Mouse (Mus musculus) limb, embryonic 15.5 days (tissue): ENCODE measurements around the gene Tex47. TPM values are rescaled to one million over a fixed set of nuclear protein-coding genes. Genes with fewer than 3 reads are reported as not detected.

Source experiments
- ATAC-seq: fragments of 200-750 bp; cut with Nextera tagmentation; 2 replicates; pipeline ENCODE4 v1.8.0; 2017; ENCODE audit warnings: low read depth, moderate TSS enrichment; ENCODE audit not compliant: insufficient number of reproducible peaks, low FRiP score, low TSS enrichment
- H3K27ac ChIP-seq: fragments of 300-500 bp; sonication (generic); 2 replicates; pipeline ENCODE4 v1.5.1; 2015; ENCODE audit warnings: moderate library complexity, mild to moderate bottlenecking, inconsistent platforms
- H3K27me3 ChIP-seq: fragments of 300-500 bp; sonication (generic); 2 replicates; pipeline ENCODE4 v1.6.1; 2015; ENCODE audit warnings: inconsistent platforms
- H3K36me3 ChIP-seq: fragments of 300-500 bp; sonication (generic); 2 replicates; pipeline ENCODE4 v1.6.1; 2015; ENCODE audit warnings: inconsistent platforms
- H3K4me1 ChIP-seq: fragments of 300-500 bp; sonication (generic); 2 replicates; pipeline ENCODE4 v1.6.1; 2015; ENCODE audit warnings: inconsistent platforms
- H3K4me2 ChIP-seq: fragments of 300-500 bp; sonication (generic); 2 replicates; pipeline ENCODE4 v1.6.1; 2015; ENCODE audit warnings: mild to moderate bottlenecking, inconsistent platforms
- H3K4me3 ChIP-seq: fragments of 300-500 bp; sonication (generic); 2 replicates; pipeline ENCODE4 v1.5.1; 2015; ENCODE audit warnings: mild to moderate bottlenecking, inconsistent platforms
- H3K9ac ChIP-seq: fragments of 300-500 bp; sonication (generic); 2 replicates; pipeline ENCODE4 v1.6.1; 2015; ENCODE audit warnings: inconsistent platforms
- H3K9me3 ChIP-seq: fragments of 300-500 bp; sonication (generic); 2 replicates; pipeline ENCODE4 v1.6.1; 2016; ENCODE audit warnings: inconsistent platforms
- WGBS: fragments of 180-500 bp; shearing (Covaris S2); methylation state at CpG from one replicate; pipeline ENCODE4 v1.1.7; 2015; 5-methylcytosine and 5-hydroxymethylcytosine counted together
- polyA plus RNA-seq: library from polyadenylated mRNA; unstranded; fragments of >200 nt; fragmentation: Nextera tagmentation; extraction: Ambion mirVana; gene quantifications from 2 replicates; pipeline ENCODE4 v1.2.1, GENCODE M21; 2015

Gene Tex47
- 0.07 and 0.13 TPM in 2 replicates for polyA plus RNA-seq

DNA sequence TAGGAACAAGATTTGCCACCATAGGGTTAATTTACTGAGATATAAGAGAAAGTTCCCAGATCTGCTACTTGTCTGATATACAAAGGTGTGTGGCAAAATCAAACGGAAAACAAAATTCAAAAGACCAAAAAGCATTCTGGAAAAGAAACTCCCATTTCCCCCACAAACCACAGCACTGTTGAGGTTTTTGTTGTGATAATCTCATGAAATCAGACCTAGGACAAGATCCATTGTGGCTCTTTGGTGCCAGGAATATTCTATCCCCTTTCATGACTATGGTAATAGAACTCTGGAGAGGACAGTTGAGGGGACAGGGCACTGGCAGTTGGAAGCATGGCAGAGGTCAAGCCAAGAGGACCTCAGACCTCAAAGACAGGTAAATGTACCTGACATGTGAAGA lies at the start of gene Tex47:
Gene Tex47 (plus strand): TSS at position 301 of the 400 bp plus-strand sequence.
- H3K4me3 ChIP-seq, result no peak within 1 kb of the TSS
- no peaks in the 10 kb centered on the region for H3K27me3 ChIP-seq
- no peak within 1 kb of the TSS for H3K27ac ChIP-seq
- no peaks in the 10 kb centered on the region for H3K4me1 ChIP-seq
- no peaks in the 10 kb centered on the region for H3K9me3 ChIP-seq
- H3K36me3 ChIP-seq, result no peaks in the 10 kb centered on the region
- no peak within 1 kb of the TSS for H3K4me2 ChIP-seq
- 64% methylated on average over 1 of the region's 1 CpGs for whole genome bisulfite sequencing
- no peak within 1 kb of the TSS for H3K9ac ChIP-seq
- ATAC-seq, result no peak

DNA sequence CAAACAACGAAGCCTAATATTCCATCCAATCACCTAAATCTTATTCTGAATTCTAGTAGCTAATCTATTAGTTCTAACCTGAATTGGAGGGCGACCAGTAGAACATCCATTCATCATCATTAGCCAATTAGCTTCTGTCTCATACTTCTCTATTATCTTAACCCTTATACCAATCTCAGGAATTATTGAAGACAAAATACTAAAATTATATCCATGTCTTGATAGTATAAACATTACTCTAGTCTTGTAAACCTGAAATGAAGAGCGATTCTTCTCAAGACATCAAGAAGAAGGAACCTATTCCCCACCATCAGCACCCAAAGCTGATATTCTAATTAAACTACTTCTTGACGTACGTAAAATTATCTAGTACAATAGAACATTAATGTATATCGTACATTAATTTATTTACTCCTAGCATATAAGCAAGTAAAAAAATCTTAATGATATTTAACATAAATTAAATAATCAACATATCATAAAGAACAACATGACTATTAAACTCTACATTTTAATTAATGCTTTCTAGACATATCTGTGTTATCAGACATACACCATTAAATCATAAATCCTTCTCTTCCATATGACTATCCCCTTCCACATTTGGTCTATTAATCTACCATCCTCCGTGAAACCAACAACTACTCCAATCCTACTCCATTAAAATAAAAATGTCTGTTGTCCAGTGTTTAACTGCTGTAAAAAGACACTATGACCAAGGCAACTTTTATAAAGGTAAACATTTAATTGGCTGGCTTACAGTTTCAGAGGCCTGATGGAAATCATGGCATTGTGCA lies 27.1 kb upstream of the Tex47 start:
- H3K4me2 ChIP-seq, result no peak overlapping the region
- H3K27ac ChIP-seq, result no peak overlapping the region
- H3K4me1 ChIP-seq, result no peaks in the 10 kb centered on the region
- no peaks in the 10 kb centered on the region for H3K27me3 ChIP-seq
- H3K9me3 ChIP-seq, result no peaks in the 10 kb centered on the region
- no peak overlapping the region for H3K4me3 ChIP-seq
- H3K36me3 ChIP-seq, result no peaks in the 10 kb centered on the region
- 87% methylated on average over 7 of the region's 7 CpGs for WGBS
- ATAC-seq, result no peak
- H3K9ac ChIP-seq, result no peak overlapping the region

DNA sequence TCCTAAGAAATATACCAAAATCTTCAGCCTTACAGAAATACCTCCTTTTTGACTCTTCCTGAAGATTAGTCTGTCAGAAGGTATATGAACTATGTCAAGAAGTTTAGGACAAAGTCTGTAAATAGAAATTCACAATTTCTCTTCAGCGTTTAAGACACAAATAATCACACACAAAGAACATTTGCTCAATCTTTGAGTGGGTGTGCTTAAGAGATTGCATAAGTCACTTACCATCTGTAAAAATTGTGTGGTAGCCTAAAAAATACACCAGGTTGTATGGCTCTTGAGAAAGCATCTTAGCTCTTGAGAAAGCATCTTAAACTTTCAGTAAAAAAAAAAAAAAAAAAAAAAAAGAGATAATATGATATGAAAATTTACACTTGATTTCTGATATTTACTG lies 19.6 kb upstream of the Tex47 start:
- Histone ChIP-seq H3K36me3 (no peaks in the 10 kb centered on the region), H3K4me2 (no peak overlapping the region), H3K27ac (no peak overlapping the region), H3K4me1 (no peaks in the 10 kb centered on the region), H3K9ac (no peak overlapping the region), H3K27me3 (no peaks in the 10 kb centered on the region), H3K4me3 (no peak overlapping the region), H3K9me3 (no peaks in the 10 kb centered on the region)
- WGBS, result 89% methylated on average over 1 of the region's 1 CpGs
- no peak for ATAC-seq

DNA sequence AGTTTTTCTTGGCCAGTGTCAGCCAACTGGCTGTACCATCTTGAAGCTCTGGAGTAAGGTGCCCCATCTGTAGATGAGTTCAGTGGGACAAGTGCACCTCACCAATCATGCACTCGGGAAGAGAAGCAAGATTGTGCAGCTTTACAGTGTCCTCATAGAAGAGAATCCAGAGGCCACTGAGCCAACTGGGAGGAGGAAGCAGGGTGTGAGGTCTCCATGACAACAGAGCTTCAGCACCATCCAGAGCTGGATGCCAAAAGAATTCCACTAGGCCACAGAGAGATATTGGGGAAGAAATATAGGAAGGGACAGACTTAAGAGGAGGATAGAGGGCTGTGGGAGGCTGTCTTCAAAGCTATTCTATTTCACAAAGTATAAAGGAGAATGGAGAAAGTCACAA lies 950 bp upstream of the Tex47 start:
- Histone ChIP-seq H3K4me3 (no peak overlapping the region), H3K36me3 (no peaks in the 10 kb centered on the region), H3K9me3 (no peaks in the 10 kb centered on the region), H3K27me3 (no peaks in the 10 kb centered on the region), H3K4me2 (no peak overlapping the region), H3K9ac (no peak overlapping the region), H3K27ac (no peak overlapping the region), H3K4me1 (no peaks in the 10 kb centered on the region)
- WGBS, result 73% methylated on average over 1 of the region's 1 CpGs
- no peak for ATAC-seq

DNA sequence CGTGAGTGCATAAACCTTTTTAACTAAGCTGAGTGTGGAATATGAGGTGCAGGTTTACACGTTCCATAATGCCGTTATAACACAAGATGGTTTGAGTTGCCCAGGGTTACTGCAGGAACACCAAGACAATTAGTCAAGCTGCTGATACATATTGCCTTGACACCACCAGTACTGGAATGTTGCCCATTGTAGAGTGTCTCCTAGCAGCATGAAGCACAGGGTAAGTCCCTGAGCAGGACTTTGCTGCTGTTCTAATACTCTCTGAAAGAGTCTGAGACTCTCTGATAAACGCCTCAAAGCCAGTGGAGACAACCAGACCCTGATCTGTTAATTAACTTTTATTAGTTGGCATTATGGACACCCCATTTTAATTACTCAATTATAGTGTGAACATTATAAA lies 21.7 kb downstream of the Tex47 start:
- ATAC-seq, result no peak
- WGBS, result 62% methylated on average over 4 of the region's 4 CpGs
- H3K27me3 ChIP-seq, result no peaks in the 10 kb centered on the region

GRCm38 (mm10) chr5:7344145-7345010 lies 40.5 kb downstream of the Tex47 start, which contains the start of gene Zfp804b:
TSS of gene Zfp804b (minus strand) at chr5:7344756.
- peak; percentile 76; the same call in 1 of the 2 replicates for ATAC-seq
- no peak within 1 kb of the TSS for H3K27ac ChIP-seq

More for the DNA sequence above, 21.7 kb downstream of the Tex47 start:
- Histone ChIP-seq H3K9ac (no peak overlapping the region), H3K4me2 (no peak overlapping the region), H3K27ac (no peak overlapping the region), H3K4me3 (no peak overlapping the region), H3K9me3 (no peaks in the 10 kb centered on the region), H3K36me3 (no peaks in the 10 kb centered on the region), H3K4me1 (no peaks in the 10 kb centered on the region)

GRCm38 (mm10) chr5:7345011-7345389 lies 41.1 kb downstream of the Tex47 start:
- Histone ChIP-seq H3K4me1 (peaks cover 8% of the 10 kb centered on the region), H3K4me3 (peak overlapping the region; percentile 53), H3K27me3 (peaks cover 7% of the 10 kb centered on the region; the same call in 1 of the 2 replicates), H3K9me3 (no peaks in the 10 kb centered on the region), H3K36me3 (no peaks in the 10 kb centered on the region), H3K4me2 (peak overlapping the region; percentile 96), H3K27ac (no peak overlapping the region), H3K9ac (no peak overlapping the region)
- WGBS, result under 1% methylated on average over 11 of the region's 11 CpGs
- no peak for ATAC-seq

More at GRCm38 (mm10) chr5:7344145-7345010, 40.5 kb downstream of the Tex47 start, which contains the start of gene Zfp804b:
- H3K27me3 ChIP-seq, result peaks cover 7% of the 10 kb centered on the region; the same call in 1 of the 2 replicates
- peak within 1 kb of the TSS; percentile 53 for H3K4me3 ChIP-seq
- under 1% methylated on average over 50 of the region's 50 CpGs for WGBS
- H3K36me3 ChIP-seq, result no peaks in the 10 kb centered on the region
- peak within 1 kb of the TSS; percentile 31; the same call in 1 of the 2 replicates for H3K9ac ChIP-seq
- peaks cover 8% of the 10 kb centered on the region for H3K4me1 ChIP-seq
- H3K4me2 ChIP-seq, result peak within 1 kb of the TSS; percentile 96
- no peaks in the 10 kb centered on the region for H3K9me3 ChIP-seq

Other genes starting within 250 kb of the Tex47 start
- gene Zfp804b, start 40.6 kb downstream of the Tex47 start, polyA plus RNA-seq, result 0.19 and 0.46 TPM in 2 replicates